Mouse (Mus musculus) layer of hippocampus, adult 2 months (tissue): Measurements from ENCODE around the gene Ddx28. TPM values are rescaled to one million over a fixed set of nuclear protein-coding genes. Genes with fewer than 3 reads are reported as not detected.
A peak's percentile ranks its signal among the peaks of the same experiment; 100 is the strongest.
"Not testable (repeated sequence)": the region's sequence is repeated elsewhere in the genome, so short reads cannot be mapped to it uniquely, and the experiment has no call there.

Experiments used
- DNase-seq, 2 experiments: peaks; one replicate each; pipeline ENCODE4 v3.0.0; 2022; ENCODE audit warnings: low spot score in 2 of 2
- H3K27ac ChIP-seq: fragments of 200-600 bp; 2 replicates; pipeline ENCODE4 v1.8.1; 2022
- H3K4me3 ChIP-seq: fragments of 200-600 bp; 2 replicates; pipeline ENCODE4 v1.8.1; 2022; ENCODE audit warnings: mild to moderate bottlenecking
- CTCF ChIP-seq: fragments of 200-600 bp; conservative IDR thresholded peaks from 2 replicates; pipeline ENCODE4 v1.8.1; 2022; ENCODE audit warnings: antibody characterized with exemption, mild to moderate bottlenecking, moderate library complexity
- total RNA-seq, 2 experiments: library from RNA; stranded (reverse); gene quantifications; 2 replicates each; pipeline ENCODE4 v1.2.3; 2021

Gene Ddx28
- total RNA-seq, 2 experiments from 2014 or later: 12.4 to 14.0 TPM

DNA sequence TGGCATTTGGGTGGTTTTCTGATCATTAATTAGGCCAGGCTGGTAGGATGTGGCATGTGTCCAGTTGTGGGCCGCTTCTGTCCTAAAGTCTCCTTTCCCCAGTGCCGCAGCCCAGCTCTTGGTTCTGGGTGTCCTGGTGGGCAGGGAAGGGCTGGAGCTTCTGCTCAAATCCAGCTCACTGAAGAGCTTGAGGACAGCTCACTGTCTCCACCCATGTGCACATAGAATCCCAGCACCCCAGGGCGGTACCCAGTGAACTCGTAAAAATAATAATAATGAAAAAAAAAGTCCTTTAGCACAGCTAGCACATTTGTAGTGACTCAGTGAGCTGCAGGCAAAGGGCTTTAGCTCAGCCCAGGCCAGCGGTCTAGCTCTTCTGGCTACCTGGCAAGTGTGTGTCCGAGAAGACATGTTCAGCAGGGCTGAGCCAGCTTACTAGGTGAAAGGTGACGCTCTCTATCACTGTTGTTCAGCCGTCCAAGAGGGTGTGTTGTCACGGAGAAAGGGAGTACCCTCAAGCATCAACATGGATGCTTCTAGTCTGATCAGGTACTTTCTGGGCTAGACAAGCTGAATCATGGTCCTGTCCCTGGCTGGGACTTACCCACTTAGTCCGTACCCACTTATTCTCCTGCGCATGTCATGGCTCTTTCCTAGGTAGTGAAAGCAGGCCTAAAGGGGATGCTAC, 35.3 kb upstream of the Ddx28 start:
- no peak for TF ChIP-seq CTCF
- Histone ChIP-seq H3K27ac (no peak overlapping the region), H3K4me3 (no peak overlapping the region)
- no peak for DNase-seq

DNA sequence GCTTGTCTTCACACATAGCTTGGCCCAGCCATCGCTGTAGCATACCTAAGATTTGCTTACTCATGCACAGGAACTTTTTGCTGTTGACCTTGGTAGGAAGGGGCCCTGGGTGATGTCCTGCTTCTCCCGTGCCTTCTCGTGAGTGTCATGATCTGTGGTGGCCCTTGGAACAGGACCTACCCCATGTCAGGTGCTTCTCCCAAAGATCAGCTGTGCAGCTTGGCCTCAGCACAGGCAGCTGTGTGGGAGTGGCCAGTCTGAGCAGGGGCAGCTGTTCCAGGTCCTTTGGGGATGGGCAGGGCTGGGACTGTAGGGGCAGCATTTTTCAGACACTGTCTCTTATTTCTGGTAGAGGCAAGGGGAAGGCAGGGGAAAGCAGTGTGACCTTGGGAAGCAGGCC, 32.5 kb upstream of the Ddx28 start:
- DNase-seq: no peak
- no peak overlapping the region for H3K27ac ChIP-seq
- no peak overlapping the region for H3K4me3 ChIP-seq
- TF ChIP-seq CTCF: no peak

DNA sequence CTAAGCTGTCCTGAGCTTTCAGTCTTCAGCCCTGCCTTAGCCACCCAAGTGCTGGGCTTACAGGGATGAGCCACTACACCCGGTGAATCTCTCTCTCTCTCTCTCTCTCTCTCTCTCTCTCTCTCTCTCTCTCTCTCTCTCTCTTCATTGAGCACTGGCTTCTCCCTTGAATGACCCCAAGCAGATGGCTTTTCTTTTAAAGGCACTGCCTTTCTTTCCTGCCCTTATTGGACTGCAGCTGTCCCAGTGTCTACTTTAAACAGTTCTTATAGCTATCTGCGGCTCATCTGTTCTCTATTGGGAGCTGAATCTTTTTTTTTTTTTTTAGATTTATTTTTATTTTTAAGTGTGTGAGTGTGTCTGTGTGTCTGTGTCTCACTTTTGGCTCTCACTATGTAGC, 31.4 kb upstream of the Ddx28 start:
- no peak for TF ChIP-seq CTCF

DNA sequence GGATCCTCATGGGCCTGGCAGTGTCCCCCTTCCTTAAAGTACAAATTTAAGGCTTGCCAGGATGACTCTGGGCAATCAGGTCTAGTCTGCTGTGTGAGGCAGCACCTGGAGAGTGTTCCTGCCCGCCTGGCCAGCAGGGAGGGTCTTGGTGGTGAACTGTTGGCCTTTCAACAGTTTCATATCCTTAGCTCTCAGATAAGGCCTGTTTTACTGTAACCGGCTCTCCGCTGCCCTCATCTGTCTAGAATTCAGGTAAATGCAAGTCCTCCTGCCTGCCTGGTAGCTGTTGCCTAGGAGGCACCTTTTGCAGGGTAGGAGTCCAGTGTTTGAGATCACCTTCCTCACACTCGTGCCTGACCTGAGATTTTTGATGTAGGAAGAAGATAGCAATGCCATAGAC, 28.5 kb upstream of the Ddx28 start:
- no peak for DNase-seq
- no peak overlapping the region for H3K4me3 ChIP-seq
- no peak for TF ChIP-seq CTCF
- no peak overlapping the region for H3K27ac ChIP-seq

More for the DNA sequence above, 31.4 kb upstream of the Ddx28 start:
- no peak for DNase-seq
- H3K27ac ChIP-seq: no peak overlapping the region
- H3K4me3 ChIP-seq: no peak overlapping the region

DNA sequence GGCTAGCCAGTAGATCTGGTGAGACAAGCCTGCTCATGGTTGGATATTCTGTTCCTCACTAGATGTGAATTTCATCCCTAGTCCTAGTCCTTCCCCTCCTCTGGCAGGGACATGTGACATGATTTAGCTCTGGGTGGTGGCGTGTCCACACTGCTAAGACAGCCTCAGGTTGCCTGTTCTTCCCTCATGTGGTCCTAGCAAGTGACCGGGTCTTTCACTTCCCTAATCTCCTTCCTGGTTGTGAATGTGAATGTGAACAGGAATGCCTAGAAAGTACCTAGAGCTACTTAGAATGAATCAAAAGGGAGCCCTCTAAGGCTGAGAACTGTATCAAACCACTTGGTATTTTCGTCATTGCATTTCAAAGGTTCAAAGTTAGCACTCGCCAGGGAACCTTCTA, 27.9 kb upstream of the Ddx28 start:
- Histone ChIP-seq H3K27ac (no peak overlapping the region), H3K4me3 (no peak overlapping the region)
- DNase-seq: no peak
- TF ChIP-seq CTCF: no peak

DNA sequence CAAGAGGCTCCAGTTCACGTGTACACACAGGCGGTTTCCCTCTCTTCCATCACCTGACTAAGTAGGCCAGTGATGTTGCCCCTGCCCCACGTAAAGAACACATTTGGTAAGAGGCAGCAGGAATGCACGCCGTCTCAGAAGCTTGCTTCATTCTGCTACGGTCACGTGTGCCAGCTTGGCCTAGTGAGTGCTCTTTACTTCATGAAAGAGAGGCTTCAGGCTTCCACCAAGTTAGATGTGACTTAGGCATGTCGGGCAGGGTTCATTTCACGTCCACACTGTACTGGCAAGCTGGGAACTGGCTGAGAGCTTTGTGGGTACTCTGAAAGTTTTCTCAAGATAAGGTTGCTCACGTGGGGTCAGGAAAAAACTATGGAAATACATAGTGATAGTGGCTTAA, 27.0 kb upstream of the Ddx28 start:
- no peak for TF ChIP-seq CTCF
- no peak for DNase-seq
- H3K27ac ChIP-seq: no peak overlapping the region
- H3K4me3 ChIP-seq: no peak overlapping the region

DNA sequence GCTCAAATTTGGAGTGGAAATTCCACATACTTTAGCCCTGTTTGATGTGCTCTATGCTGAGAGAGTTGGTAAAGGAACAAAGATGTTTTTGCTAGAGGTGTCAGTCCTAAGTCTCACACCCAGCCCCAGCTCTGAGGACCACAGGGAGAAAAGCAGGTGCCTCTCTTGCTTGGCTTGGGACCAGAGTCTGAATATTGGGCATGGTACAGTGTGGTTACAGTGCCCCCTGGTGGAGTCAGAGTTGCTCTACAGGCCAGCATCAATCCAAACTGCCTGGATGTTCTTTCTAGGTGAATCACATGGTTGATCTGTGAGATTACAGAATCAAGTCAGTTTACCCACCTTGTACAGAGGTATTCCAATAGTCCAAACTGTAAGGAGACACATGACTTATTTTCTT, 10.8 kb upstream of the Ddx28 start:
- DNase-seq: peak; percentile 62 to 87
- Histone ChIP-seq H3K27ac (no peak overlapping the region), H3K4me3 (no peak overlapping the region)
- peak; percentile 99 for TF ChIP-seq CTCF

DNA sequence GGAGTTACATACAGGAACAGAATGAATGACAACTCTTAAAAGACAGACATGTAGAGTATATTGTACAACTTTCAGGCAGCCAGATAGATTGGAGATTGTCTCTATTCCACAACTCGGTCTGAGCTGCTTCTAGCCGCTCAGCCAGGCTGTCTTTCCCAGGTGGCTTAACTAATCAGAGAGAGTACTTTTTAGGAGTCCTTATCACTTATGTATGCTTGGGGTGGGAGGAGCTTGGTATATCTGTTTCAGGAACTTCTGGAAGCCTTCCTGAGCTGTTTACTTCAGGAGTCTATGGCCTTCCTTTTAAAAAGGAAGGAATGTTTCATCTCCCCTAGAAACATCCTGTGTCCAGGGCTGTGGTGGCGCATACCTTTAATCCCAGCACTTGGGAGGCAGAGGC, 6.4 kb upstream of the Ddx28 start:
- no peak for DNase-seq
- Histone ChIP-seq H3K4me3 (no peak overlapping the region), H3K27ac (no peak overlapping the region)
- no peak for TF ChIP-seq CTCF

DNA sequence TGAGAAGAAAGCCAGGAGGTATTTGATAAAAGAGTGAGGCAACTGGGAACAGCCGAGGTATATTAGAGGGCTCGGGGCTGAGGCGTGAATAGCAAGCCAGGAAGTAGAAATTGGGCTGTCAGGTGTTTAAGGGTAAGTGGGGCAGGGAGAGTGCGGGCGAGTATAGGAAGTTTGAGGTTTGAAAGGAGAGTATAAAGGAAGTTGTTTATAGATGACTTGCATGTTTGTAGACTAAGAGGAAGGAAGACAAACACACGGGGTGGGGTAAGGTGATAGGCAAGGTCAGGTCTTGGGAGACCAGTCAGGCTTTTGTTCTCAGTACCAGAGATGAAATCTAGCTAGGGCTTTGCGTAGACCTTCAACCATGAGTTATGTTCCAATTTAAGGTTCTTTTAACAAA, 5.4 kb upstream of the Ddx28 start:
- no peak overlapping the region for H3K4me3 ChIP-seq
- TF ChIP-seq CTCF: no peak

DNA sequence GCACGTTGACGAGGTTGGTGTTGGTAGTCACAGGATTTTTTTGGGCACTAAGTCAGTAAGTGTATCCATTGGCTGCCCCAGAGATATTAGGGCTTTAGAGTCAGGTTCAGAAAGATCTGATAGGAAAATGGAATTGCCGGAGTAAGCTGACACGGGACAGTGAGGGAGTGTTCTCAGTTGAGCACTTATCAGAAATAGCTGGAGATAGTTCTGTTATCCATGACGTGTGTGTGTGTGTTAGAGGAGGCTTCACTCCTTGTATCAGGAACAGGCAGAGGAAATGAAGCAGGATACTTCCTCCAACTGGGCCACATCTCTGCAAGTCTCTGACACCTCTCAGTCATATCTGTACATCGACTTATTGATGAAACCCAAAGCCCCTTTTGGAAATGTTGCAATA, 4.6 kb upstream of the Ddx28 start:
- no peak overlapping the region for H3K27ac ChIP-seq
- DNase-seq: no peak
- no peak for TF ChIP-seq CTCF
- no peak overlapping the region for H3K4me3 ChIP-seq

More for the DNA sequence above, 5.4 kb upstream of the Ddx28 start:
- DNase-seq: no peak
- H3K27ac ChIP-seq: no peak overlapping the region

DNA sequence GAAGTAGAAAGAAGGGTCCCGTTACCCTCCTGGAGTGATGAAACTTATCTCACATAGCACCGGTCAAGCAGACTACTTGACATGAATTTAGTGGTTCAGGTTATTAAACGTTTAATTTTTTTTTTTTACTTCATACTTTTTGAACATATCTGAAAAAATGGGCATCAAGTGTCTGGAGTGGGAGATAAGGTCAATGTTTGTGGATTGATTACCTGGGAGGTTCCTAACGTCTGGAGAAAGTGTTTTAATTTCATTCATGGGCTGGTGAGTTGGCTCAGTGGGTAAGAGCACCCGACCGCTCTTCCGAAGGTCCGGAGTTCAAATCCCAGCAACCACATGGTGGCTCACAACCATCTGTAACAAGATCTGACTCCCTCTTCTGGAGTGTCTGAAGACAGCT, 521 bp upstream of the Ddx28 start:
- peak overlapping the region; percentile 61; the same call in 1 of the 2 replicates for H3K4me3 ChIP-seq

DNA sequence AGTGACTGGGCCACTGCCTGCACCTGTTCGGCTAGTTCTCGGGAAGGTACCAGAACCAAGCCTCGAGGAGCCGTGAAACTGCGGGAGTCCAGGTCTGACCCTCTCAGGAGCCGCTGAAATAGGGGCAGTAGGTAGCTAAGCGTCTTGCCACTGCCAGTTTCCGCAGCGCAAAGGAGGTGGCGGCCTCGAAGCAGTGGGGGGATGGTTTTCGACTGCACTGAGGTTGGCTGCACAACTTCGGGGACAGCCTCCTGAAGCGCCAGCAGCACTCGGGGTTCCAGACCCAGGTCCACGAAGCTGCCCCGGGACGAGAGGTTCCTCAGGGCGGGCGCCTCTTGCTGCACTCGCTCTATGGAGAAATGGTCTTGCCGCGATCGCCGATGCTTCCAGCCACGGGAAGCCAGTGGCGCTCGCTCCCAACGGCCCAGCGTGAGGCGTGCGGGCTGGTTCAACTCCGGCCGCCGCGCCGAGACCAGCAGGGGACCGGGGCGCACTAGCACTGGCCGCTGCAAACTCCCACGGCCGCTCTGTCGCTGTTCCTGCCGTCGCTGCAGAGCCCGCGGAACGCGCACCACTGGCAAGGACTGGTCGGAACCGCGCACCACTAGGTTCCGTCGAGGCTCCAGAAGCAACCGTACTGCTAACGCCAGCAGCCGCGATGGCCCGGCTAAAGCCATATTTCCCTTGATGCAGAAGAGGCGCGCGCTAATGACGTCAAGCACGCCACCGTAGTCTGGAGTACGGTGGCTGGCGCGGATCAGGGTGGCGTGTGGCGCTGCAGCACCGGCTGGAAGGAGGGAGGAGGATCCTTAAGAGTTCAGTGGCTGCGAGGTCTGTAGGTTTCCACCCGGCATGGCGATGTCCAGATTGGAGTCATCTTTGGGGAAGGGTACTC, 687 bp downstream of the Ddx28 start:
- TF ChIP-seq CTCF: 0 out of 2 replicates have a peak, but pooled peaks have one; percentile 28
- DNase-seq: peak; percentile 89 to 93

More for the DNA sequence above, 521 bp upstream of the Ddx28 start:
- H3K27ac ChIP-seq, DNase-seq: not testable (repeated sequence)

DNA sequence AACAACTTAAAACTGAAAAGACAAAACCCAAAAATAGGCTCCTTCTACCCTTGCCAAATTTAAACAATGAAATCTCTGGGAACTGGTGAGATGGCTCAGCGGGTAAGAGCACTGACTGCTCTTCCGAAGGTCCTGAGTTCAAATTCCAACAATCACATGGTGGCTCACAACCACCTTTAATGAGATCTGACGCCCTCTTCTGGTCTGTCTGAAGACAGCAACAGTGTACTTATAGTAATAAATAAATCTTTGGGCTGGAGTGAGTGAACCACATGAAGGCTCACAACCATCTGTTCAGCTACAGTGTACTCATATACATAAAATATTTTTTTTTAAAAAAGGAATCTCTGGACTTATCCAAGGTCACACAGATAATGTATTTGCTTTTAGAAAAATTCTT, 3.8 kb downstream of the Ddx28 start:
- peak; percentile 59 for TF ChIP-seq CTCF
- not testable (repeated sequence) for DNase-seq, H3K4me3 ChIP-seq, H3K27ac ChIP-seq

More for the DNA sequence above, 687 bp downstream of the Ddx28 start:
- peak overlapping the region; percentile 91 for H3K27ac ChIP-seq
- H3K4me3 ChIP-seq: peak overlapping the region; percentile 61

DNA sequence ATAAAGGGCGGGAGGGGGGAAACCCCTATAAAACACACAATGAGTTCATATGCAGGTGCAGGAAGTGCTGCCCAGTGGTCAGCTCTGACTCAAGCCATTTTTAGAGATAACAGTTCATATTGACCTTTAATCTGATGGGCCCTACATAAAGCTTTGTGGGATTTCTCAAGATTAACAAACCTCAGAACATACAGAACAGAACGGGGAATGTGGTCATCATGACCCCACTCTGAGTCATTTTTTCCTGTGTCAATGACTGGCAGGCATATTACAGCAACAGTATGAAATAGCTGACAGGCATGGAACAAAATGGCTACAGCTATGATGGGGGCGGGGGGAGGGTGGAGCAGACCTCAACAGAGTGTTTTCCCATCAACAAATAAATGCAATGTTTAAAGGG, 4.5 kb downstream of the Ddx28 start:
- Histone ChIP-seq H3K27ac (no peak overlapping the region), H3K4me3 (no peak overlapping the region)
- no peak for TF ChIP-seq CTCF
- no peak for DNase-seq
